Mouse (Mus musculus) hindbrain, embryonic 11.5 days (tissue): ENCODE measurements around the gene Olfr996. TPM values are rescaled to one million over a fixed set of nuclear protein-coding genes. Genes with fewer than 3 reads are reported as not detected.
"Not testable (repeated sequence)": the region's sequence is repeated elsewhere in the genome, so short reads cannot be mapped to it uniquely, and the experiment has no call there.

Experiments
- ATAC-seq: fragments of 200-750 bp; cut with Nextera tagmentation; 2 replicates; pipeline ENCODE4 v1.8.0; 2017; ENCODE audit warnings: mild to moderate bottlenecking, moderate TSS enrichment, moderate library complexity; ENCODE audit not compliant: low FRiP score
- DNase-seq: peaks from one replicate; pipeline ENCODE4 v3.0.0-alpha.2; 2015; ENCODE audit warnings: low spot score
- H3K27ac ChIP-seq: fragments of 300-500 bp; sonication (generic); 2 replicates; pipeline ENCODE4 v1.5.1; 2014; ENCODE audit warnings: mild to moderate bottlenecking, low read depth, low read length
- H3K27me3 ChIP-seq: fragments of 300-500 bp; sonication (generic); 2 replicates; pipeline ENCODE4 v1.6.1; 2014; ENCODE audit warnings: mild to moderate bottlenecking, low read length, moderate library complexity, mixed read lengths; ENCODE audit not compliant: control insufficient read depth, insufficient read depth
- H3K36me3 ChIP-seq: fragments of 300-500 bp; sonication (generic); 2 replicates; pipeline ENCODE4 v1.6.1; 2014; ENCODE audit warnings: mild to moderate bottlenecking, low read length, moderate library complexity, mixed read lengths; ENCODE audit not compliant: control insufficient read depth, insufficient read depth
- H3K4me1 ChIP-seq: fragments of 300-500 bp; sonication (generic); replicated peaks from 2 replicates; pipeline ENCODE4 v1.6.1; 2014; ENCODE audit warnings: low read length, mixed read lengths; ENCODE audit not compliant: control insufficient read depth, insufficient read depth
- H3K4me2 ChIP-seq: fragments of 300-500 bp; sonication (generic); replicated peaks from 2 replicates; pipeline ENCODE4 v1.6.1; 2014; ENCODE audit warnings: mild to moderate bottlenecking, low read depth, low read length
- H3K4me3 ChIP-seq: fragments of 300-500 bp; sonication (generic); 2 replicates; pipeline ENCODE4 v1.5.1; 2014; ENCODE audit warnings: low read depth, low read length
- H3K9ac ChIP-seq: fragments of 300-500 bp; sonication (generic); 2 replicates; pipeline ENCODE4 v1.6.1; 2014; ENCODE audit warnings: low read depth, low read length
- H3K9me3 ChIP-seq: fragments of 300-500 bp; sonication (generic); 2 replicates; pipeline ENCODE4 v1.6.1; 2016; ENCODE audit warnings: low read length; ENCODE audit not compliant: control insufficient read depth
- WGBS: fragments of 180-500 bp; shearing (Covaris S2); extraction: QIAGEN DNeasy Blood & Tissue Kit; methylation state at CpG from one replicate; pipeline ENCODE4 v1.1.7; 2014; 5-methylcytosine and 5-hydroxymethylcytosine counted together
- polyA plus RNA-seq: library from polyadenylated mRNA; unstranded; fragments of >200 nt; fragmentation: Nextera tagmentation; extraction: Ambion mirVana; gene quantifications from 2 replicates; pipeline ENCODE4 v1.2.1, GENCODE M21; 2014

Gene Olfr996
- not detected in 2 replicates for polyA plus RNA-seq

DNA sequence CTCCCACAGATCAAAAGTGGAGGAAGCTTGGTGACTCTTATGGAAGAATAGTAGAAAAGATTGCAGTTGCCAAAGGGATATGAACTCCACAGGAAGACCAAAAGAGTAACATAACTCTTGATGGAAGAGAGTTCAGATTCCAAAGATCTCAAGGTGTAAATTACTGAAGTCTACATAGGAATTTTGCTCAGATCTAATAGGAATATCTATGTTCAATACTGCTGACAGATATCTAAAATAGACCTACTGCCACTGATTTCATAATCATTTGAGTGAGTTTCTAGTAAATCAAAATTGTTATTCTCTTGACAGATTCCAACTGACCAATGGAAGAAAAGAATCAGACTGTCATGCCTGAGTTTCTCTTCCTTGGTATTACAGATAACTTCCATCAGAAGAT, at the start of gene Olfr996:
Olfr996 (plus strand) TSS at position 301 of the 400 bp plus-strand sequence.
- Histone ChIP-seq H3K4me2 (no peak within 1 kb of the TSS), H3K27me3 (no peaks in the 10 kb centered on the region), H3K9me3 (no peaks in the 10 kb centered on the region), H3K4me3 (no peak within 1 kb of the TSS), H3K4me1 (no peaks in the 10 kb centered on the region), H3K9ac (no peak within 1 kb of the TSS), H3K27ac (no peak within 1 kb of the TSS), H3K36me3 (no peaks in the 10 kb centered on the region)
- DNase-seq (no peak), ATAC-seq (no peak)

DNA sequence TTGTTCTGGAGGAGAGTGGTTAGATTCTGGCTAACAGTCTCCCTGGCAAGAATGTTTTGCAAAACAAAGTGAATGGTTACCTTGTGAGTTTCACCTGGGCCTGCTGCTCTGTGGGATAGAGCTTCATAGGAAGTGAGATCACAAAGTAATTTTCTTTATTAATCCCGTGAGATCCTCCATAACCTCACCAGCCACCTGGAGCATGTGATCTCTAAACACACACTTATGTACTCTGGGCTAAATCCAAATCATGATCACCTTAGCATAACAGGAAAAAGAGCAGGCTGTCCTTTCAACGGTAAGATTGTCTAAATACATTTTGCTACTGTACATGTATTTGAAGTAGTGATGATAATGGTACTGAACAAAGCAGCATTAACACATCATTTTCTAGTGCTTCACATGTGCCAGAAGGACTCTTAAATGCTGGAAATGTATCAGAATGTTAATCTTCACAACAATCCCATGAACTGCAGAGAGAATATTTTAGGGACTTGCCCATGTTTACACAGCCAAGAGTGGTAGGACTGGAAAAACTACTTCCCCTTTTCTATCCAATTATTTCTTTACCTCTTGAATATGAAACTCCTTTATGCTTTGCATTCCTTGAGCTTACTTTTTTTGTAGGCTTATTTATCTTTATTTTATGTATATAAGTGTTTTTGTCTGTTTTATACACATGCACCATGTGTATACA, 46.8 kb upstream of the Olfr996 start:
- no peak overlapping the region for H3K9ac ChIP-seq
- H3K4me1 ChIP-seq, result no peaks in the 10 kb centered on the region
- H3K4me3 ChIP-seq, result no peak overlapping the region
- no peaks in the 10 kb centered on the region for H3K27me3 ChIP-seq
- WGBS, result 77% methylated on average over 2 of the region's 2 CpGs
- ATAC-seq, result no peak
- H3K9me3 ChIP-seq, result no peaks in the 10 kb centered on the region
- no peak for DNase-seq
- no peak overlapping the region for H3K27ac ChIP-seq
- H3K4me2 ChIP-seq, result no peak overlapping the region
- no peaks in the 10 kb centered on the region for H3K36me3 ChIP-seq

DNA sequence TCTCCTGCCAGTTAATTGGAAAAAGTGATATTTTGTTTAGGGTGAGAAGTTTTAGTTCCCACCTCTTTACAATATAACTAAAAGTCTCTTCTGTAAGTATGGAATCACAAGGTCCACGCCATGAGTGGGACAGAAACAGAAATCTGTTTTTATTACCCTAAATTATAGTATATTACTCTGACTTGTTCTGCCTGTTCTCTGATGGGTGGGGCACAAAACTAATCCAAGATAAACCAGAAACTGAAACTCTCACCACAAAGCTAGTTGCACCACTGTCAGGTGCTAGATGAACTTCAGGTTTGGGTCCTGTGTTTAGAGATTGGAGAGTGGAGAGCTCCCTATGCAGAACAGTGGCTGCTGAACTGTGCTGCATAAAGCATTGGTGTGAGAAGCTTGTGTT, 45.1 kb upstream of the Olfr996 start:
- DNase-seq, result no peak
- Histone ChIP-seq H3K4me3 (no peak overlapping the region), H3K27ac (no peak overlapping the region), H3K9ac (no peak overlapping the region), H3K27me3 (no peaks in the 10 kb centered on the region), H3K9me3 (no peaks in the 10 kb centered on the region), H3K4me1 (no peaks in the 10 kb centered on the region), H3K36me3 (no peaks in the 10 kb centered on the region), H3K4me2 (no peak overlapping the region)
- no peak for ATAC-seq
- 91% methylated on average over 1 of the region's 1 CpGs for WGBS

DNA sequence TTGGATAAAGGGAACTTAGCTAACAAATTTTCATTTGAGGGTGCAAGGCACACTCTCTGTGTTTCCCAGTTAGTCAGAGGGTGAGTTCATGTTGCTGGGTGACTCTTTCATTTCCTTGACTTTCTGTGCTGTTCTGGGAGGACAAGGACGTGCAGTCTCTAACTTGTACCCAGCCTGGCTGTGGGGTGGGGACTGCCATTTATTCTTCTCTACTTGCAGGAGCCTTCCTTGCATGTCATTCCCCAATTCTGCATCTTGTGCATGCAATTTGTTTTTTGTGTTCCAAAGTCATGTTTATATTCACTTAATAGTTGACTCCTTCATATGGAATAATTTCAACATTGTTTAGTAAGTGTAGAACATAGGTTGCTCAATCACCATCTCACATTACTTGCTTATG, 24.2 kb upstream of the Olfr996 start:
- no peaks in the 10 kb centered on the region for H3K9me3 ChIP-seq
- no peak overlapping the region for H3K9ac ChIP-seq
- 72% methylated on average over 1 of the region's 1 CpGs for WGBS
- DNase-seq, result no peak
- H3K4me2 ChIP-seq, result no peak overlapping the region
- ATAC-seq, result no peak
- H3K4me3 ChIP-seq, result no peak overlapping the region
- H3K27me3 ChIP-seq, result no peaks in the 10 kb centered on the region
- no peaks in the 10 kb centered on the region for H3K4me1 ChIP-seq
- H3K36me3 ChIP-seq, result no peaks in the 10 kb centered on the region
- H3K27ac ChIP-seq, result no peak overlapping the region

DNA sequence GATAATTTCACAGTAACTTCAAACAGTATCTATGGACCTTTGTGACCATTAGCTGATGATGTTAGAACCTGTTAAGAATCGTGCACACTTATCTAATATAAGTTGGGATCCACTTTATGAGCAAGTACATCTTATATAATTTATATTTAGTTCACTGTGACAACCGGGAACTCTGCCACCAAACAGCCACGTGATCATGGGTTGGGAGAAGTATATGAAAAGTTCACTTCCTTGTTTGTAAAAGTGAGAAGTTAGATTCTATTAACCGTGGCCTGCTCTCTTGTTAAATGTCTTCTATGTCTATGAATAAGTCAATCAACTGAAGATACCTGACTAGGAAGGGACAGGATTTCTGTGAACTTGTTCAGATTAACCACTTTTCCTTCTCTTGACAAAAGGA, 18.8 kb upstream of the Olfr996 start:
- no peak for DNase-seq
- H3K9ac ChIP-seq, result no peak overlapping the region
- ATAC-seq, result no peak
- no peaks in the 10 kb centered on the region for H3K27me3 ChIP-seq
- no peak overlapping the region for H3K27ac ChIP-seq
- H3K4me2 ChIP-seq, result no peak overlapping the region
- no peaks in the 10 kb centered on the region for H3K36me3 ChIP-seq
- H3K9me3 ChIP-seq, result no peaks in the 10 kb centered on the region
- no peaks in the 10 kb centered on the region for H3K4me1 ChIP-seq
- no peak overlapping the region for H3K4me3 ChIP-seq
- 77% methylated on average over 4 of the region's 4 CpGs for WGBS

DNA sequence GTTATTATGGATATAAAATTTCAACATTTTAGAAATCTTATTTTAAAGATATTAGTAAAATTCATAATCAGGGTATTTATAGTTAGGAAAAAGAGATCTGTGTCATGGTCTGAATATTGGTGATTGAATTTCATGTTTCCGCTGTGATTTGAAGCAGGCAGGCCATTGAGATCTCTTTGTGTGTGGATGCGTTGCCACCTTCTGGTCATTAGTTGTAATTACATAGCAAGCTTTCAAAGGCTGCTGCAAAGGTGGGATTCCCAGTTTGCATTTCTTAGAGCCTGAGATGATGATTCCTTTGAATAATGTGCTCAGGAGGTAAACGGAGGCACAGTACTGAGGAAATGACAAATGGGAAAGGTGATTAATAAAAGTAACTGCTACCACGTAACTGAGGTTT, 17.8 kb upstream of the Olfr996 start:
- peak; percentile 65; the same call in 1 of the 2 replicates for ATAC-seq
- 24% methylated on average over 4 of the region's 4 CpGs for WGBS
- no peak overlapping the region for H3K27ac ChIP-seq
- no peaks in the 10 kb centered on the region for H3K4me1 ChIP-seq
- H3K9me3 ChIP-seq, result no peaks in the 10 kb centered on the region
- H3K9ac ChIP-seq, result no peak overlapping the region
- H3K27me3 ChIP-seq, result no peaks in the 10 kb centered on the region
- no peak overlapping the region for H3K4me3 ChIP-seq
- DNase-seq, result peak; percentile 49
- H3K4me2 ChIP-seq, result no peak overlapping the region
- no peaks in the 10 kb centered on the region for H3K36me3 ChIP-seq

DNA sequence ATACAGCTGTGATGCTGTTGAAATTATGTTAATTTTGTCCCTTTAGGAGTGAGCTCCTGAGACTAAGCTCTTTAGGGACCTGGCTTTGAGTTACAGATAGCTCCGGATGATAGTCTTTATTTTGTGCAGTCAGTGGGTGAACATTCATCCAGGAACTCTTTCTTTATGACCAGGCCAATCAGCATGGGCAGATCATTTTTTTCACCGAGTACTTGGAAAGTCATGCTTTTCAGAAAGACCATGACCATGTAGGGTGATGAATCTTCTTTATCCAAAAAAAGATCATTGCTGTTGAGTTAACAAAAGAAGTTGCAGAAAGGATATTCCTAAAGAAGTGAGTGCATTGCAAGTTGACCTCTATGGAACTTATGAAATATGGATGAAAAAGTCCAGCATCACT, 9.6 kb downstream of the Olfr996 start, which contains the start of gene Olfr998:
Olfr998 (plus strand) TSS at position 301 of the 400 bp plus-strand sequence.
- H3K9ac ChIP-seq, H3K4me3 ChIP-seq, H3K36me3 ChIP-seq, H3K27me3 ChIP-seq, H3K9me3 ChIP-seq, H3K4me2 ChIP-seq, H3K27ac ChIP-seq, DNase-seq, ATAC-seq, H3K4me1 ChIP-seq: not testable (repeated sequence)
- WGBS, result 79% methylated on average over 2 of the region's 2 CpGs

DNA sequence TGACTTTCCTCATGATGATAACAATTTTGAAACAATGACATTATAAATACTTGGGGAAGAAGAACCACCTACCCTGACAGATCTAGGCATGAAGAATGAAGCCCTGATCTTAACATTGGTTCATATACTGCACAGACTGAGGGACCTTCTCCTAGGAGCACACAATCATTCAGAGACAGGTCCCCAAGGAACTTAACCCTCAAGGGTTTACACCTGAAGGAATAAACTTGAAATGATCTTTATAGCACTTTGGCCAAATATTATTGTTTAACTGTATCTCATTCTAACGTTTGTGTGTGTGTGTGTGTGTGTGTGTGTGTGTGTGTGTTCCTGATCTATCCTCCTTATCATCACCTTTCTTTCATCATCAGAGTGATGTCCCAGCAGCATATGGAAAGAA, 32.8 kb downstream of the Olfr996 start, which contains the start of gene Olfr1000:
Olfr1000 (minus strand) TSS at position 101 of the 400 bp plus-strand sequence.
- Histone ChIP-seq H3K9ac (no peak within 1 kb of the TSS), H3K4me3 (no peak within 1 kb of the TSS), H3K9me3 (no peaks in the 10 kb centered on the region), H3K4me1 (no peaks in the 10 kb centered on the region), H3K27me3 (no peaks in the 10 kb centered on the region), H3K4me2 (no peak within 1 kb of the TSS), H3K27ac (no peak within 1 kb of the TSS), H3K36me3 (no peaks in the 10 kb centered on the region)
- WGBS, result 71% methylated on average over 1 of the region's 1 CpGs
- no peak for DNase-seq
- no peak for ATAC-seq
